Mouse (Mus musculus) lung, adult 2 months (tissue): ENCODE results near the gene Myod1.

ENCODE experiments used
- CTCF ChIP-seq: fragments of 200-500 bp; IDR thresholded peaks from 2 replicates; pipeline ENCODE4 v1.5.1; 2011; ENCODE audit warnings: mild to moderate bottlenecking, low read length, control low read depth; ENCODE audit not compliant: insufficient read depth
- POLR2A ChIP-seq: fragments of 200-500 bp; IDR thresholded peaks from 2 replicates; pipeline ENCODE4 v1.6.1; 2011; ENCODE audit warnings: low read depth, mild to moderate bottlenecking, control low read depth, low read length, borderline replicate concordance; ENCODE audit errors: extremely low read depth

DNA sequence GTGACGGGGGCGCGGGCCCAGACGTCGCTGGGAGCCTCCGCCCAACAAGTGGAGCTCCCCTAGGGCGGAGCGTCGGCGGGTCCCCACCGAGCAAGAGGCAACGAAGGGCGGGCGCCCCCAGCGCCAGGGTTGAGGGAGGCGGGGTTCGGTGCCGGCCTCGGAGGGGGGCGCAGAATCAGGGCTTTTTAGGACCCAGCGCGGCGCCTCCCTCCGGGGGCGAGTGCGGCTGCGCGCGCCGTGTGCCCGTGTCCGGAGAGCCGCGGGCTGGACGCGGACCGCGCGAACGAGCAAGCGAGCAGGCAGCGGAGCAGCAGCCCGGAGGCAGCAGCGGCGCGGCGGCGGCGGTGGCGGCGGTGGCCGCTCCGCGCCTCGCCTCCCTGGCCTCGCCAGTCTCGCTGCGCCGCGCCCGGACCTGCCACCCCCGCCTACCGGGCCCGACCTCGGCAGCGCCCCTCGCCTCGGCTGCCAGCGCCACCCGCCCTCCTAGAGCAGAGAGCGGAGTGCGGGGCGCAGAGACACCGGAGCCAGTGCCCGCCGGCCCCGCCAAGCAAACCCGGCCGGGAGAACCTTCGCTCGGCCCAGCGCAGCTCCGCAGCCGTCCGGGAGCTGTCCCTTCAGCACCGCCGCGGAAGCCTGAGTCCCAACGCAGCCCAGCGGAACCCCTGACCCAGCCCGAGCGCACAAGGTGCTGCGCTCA is 20.1 kb downstream of the Myod1 start, which contains the start of gene Kcnc1:
- no peak for TF ChIP-seq POLR2A
- no peak for TF ChIP-seq CTCF
